8 mouse cellular contexts compared by ENCODE assay signal in genomic region chr12:8348733-8349513, GRCm38 (mm10). TPM values are rescaled to one million over a fixed set of nuclear protein-coding genes. Genes with fewer than 3 reads are reported as not detected.
DNase-seq lines count a peak whose midpoint lies in the region; ATAC-seq and TF ChIP-seq lines count a peak whose summit lies in the region.
"Had no signal": no experiment of that assay in that cellular context is flagged by ENCODE, and none has a peak within 500 bp of the region (broad histone marks: within the 10 kb centered on the region; RNA-seq: fewer than 3 reads in every experiment).

No protein-coding gene starts in this region.

- WGBS in intestine, embryonic 14.5 days, result 54% methylated on average over 9 of the region's 9 CpGs
- WGBS in intestine, embryonic 15.5 days, result 54% methylated on average over 9 of the region's 9 CpGs
- 61% methylated on average over 9 of the region's 9 CpGs for WGBS in embryonic facial prominence, embryonic 14.5 days

- no peak for ATAC-seq in intestine, embryonic 14.5 days (replicated peaks; ENCODE audit: low FRiP score, low TSS enrichment, low read depth)
- ATAC-seq in intestine, embryonic 15.5 days, result no peak
- ATAC-seq in embryonic facial prominence, embryonic 14.5 days (ENCODE audit: low read depth), result no peak
- ATAC-seq: forebrain, embryonic 13.5 days had no signal

- peak overlapping the region; percentile 17; the same call in 1 of the 2 replicates for H3K27ac ChIP-seq in intestine, embryonic 14.5 days (ENCODE audit: low read depth)
- H3K27ac ChIP-seq in intestine, embryonic 15.5 days, result no peak overlapping the region
- H3K27ac ChIP-seq in bone marrow macrophage, adult 2 months (ENCODE audit: insufficient read depth, low read depth, low read length), result peak overlapping the region; percentile 84; the same call in 1 of the 2 replicates
- H3K27ac ChIP-seq in embryonic facial prominence, embryonic 14.5 days (replicated peaks; ENCODE audit: low read depth, low read length), result peak overlapping the region; percentile 72
- H3K27ac ChIP-seq: forebrain, embryonic 13.5 days had no signal

- no peak overlapping the region for H3K4me3 ChIP-seq in intestine, embryonic 14.5 days (ENCODE audit: low read depth, low read length)
- H3K4me3 ChIP-seq in intestine, embryonic 15.5 days (replicated peaks), result no peak overlapping the region
- no peak overlapping the region for H3K4me3 ChIP-seq in bone marrow macrophage, adult 2 months (ENCODE audit: insufficient read depth, low read length)
- H3K4me3 ChIP-seq in embryonic facial prominence, embryonic 14.5 days (ENCODE audit: low read depth, low read length), result no peak overlapping the region
- H3K4me3 ChIP-seq: forebrain, embryonic 13.5 days had no signal

- DNase-seq in intestine, embryonic 14.5 days (ENCODE audit: low spot score), result no peak
- no peak for DNase-seq in embryonic facial prominence, embryonic 14.5 days (ENCODE audit: low spot score)
- DNase-seq in lung, postnatal 10 days, result peak; percentile 85
- DNase-seq in urinary bladder, postnatal 14 days (ENCODE audit: low spot score), result no peak
- DNase-seq in frontal cortex, adult 2 months (ENCODE audit: extremely low spot score in 1 of 2, low spot score in 1 of 2), result no peak

- no peaks in the 10 kb centered on the region for H3K27me3 ChIP-seq in intestine, embryonic 14.5 days (replicated peaks; ENCODE audit: control insufficient read depth, insufficient read depth, low read length)
- no peaks in the 10 kb centered on the region for H3K27me3 ChIP-seq in intestine, embryonic 15.5 days (replicated peaks)
- no peaks in the 10 kb centered on the region for H3K27me3 ChIP-seq in embryonic facial prominence, embryonic 14.5 days (replicated peaks; ENCODE audit: control insufficient read depth, insufficient read depth, low read length)
- H3K27me3 ChIP-seq: forebrain, embryonic 13.5 days had no signal

- H3K9me3 ChIP-seq in intestine, embryonic 14.5 days (ENCODE audit: control insufficient read depth, low read length), result no peaks in the 10 kb centered on the region
- H3K9me3 ChIP-seq in intestine, embryonic 15.5 days, result no peaks in the 10 kb centered on the region
- H3K9me3 ChIP-seq in embryonic facial prominence, embryonic 14.5 days (ENCODE audit: control insufficient read depth, low read length), result no peaks in the 10 kb centered on the region
- H3K9me3 ChIP-seq: forebrain, embryonic 13.5 days had no signal

- no peak for TF ChIP-seq POLR2A in bone marrow macrophage, adult 2 months (IDR thresholded peaks at IDR 0.05; ENCODE audit: borderline replicate concordance, low read depth, low read length)

- no peak for TF ChIP-seq CTCF in bone marrow macrophage, adult 2 months (IDR thresholded peaks at IDR 0.05; ENCODE audit: low read depth, low read length)

- H3K4me1 ChIP-seq in intestine, embryonic 14.5 days (replicated peaks; ENCODE audit: control insufficient read depth, insufficient read depth, low read length), result peaks cover 15% of the 10 kb centered on the region
- peaks cover 15% of the 10 kb centered on the region; the same call in 1 of the 2 replicates for H3K4me1 ChIP-seq in intestine, embryonic 15.5 days (replicated peaks)
- peaks cover 52% of the 10 kb centered on the region for H3K4me1 ChIP-seq in bone marrow macrophage, adult 2 months (ENCODE audit: control insufficient read depth, insufficient read depth, low read length)
- peaks cover 11% of the 10 kb centered on the region; the same call in 1 of the 2 replicates for H3K4me1 ChIP-seq in embryonic facial prominence, embryonic 14.5 days (ENCODE audit: control insufficient read depth, insufficient read depth, low read length)

- H3K4me2 ChIP-seq in intestine, embryonic 14.5 days (ENCODE audit: low read length), result no peak overlapping the region
- H3K4me2 ChIP-seq in intestine, embryonic 15.5 days (replicated peaks), result no peak overlapping the region
- H3K4me2 ChIP-seq in embryonic facial prominence, embryonic 14.5 days (ENCODE audit: low read depth, low read length), result no peak overlapping the region
- H3K4me2 ChIP-seq: forebrain, embryonic 13.5 days had no signal

- no peaks in the 10 kb centered on the region for H3K36me3 ChIP-seq in intestine, embryonic 14.5 days (ENCODE audit: control insufficient read depth, insufficient read depth, low read length)
- no peaks in the 10 kb centered on the region for H3K36me3 ChIP-seq in intestine, embryonic 15.5 days
- H3K36me3 ChIP-seq in embryonic facial prominence, embryonic 14.5 days (ENCODE audit: control insufficient read depth, insufficient read depth, low read length), result no peaks in the 10 kb centered on the region

- H3K9ac ChIP-seq in intestine, embryonic 14.5 days (ENCODE audit: low read length), result no peak overlapping the region
- no peak overlapping the region for H3K9ac ChIP-seq in intestine, embryonic 15.5 days
- no peak overlapping the region for H3K9ac ChIP-seq in embryonic facial prominence, embryonic 14.5 days (ENCODE audit: low read depth, low read length)
- H3K9ac ChIP-seq: forebrain, embryonic 13.5 days had no signal

RNA-seq across cellular contexts. Expression of gene Hs1bp3, which starts 35.7 kb away (rescaled TPM):
- 15.4 and 15.7 TPM in 2 replicates for polyA plus RNA-seq in intestine, embryonic 14.5 days (2014; fragmentation: Nextera tagmentation; extraction: Ambion mirVana)
- polyA plus RNA-seq in intestine, embryonic 15.5 days (2015; fragmentation: Nextera tagmentation; extraction: Ambion mirVana), result 21.4 and 23.4 TPM in 2 replicates
- polyA plus RNA-seq in bone marrow macrophage, adult 2 months (2012; ENCODE audit: insufficient read depth, insufficient read length, missing spikeins), result 29.8 and 33.4 TPM in 2 replicates
- polyA plus RNA-seq in embryonic facial prominence, embryonic 14.5 days (2014; fragmentation: Nextera tagmentation; extraction: Ambion mirVana), result 10.4 and 12.4 TPM in 2 replicates
- polyA plus RNA-seq in frontal cortex, adult 2 months (2012; rRNA removed), result 12.8 and 13.5 TPM in 2 replicates

RNA-seq across cellular contexts. Expression of gene Gdf7, which starts 47.2 kb away (rescaled TPM):
- polyA plus RNA-seq in intestine, embryonic 14.5 days (2014; fragmentation: Nextera tagmentation; extraction: Ambion mirVana), result not detected in 2 replicates
- polyA plus RNA-seq in intestine, embryonic 15.5 days (2015; fragmentation: Nextera tagmentation; extraction: Ambion mirVana), result not detected in 2 replicates
- polyA plus RNA-seq in bone marrow macrophage, adult 2 months (2012; ENCODE audit: insufficient read depth, insufficient read length, missing spikeins), result not detected in 2 replicates
- 0.24 and 0.54 TPM in 2 replicates for polyA plus RNA-seq in embryonic facial prominence, embryonic 14.5 days (2014; fragmentation: Nextera tagmentation; extraction: Ambion mirVana)
- 0.08 and 0.26 TPM in 2 replicates for polyA plus RNA-seq in frontal cortex, adult 2 months (2012; rRNA removed)
- polyA plus RNA-seq: forebrain, embryonic 13.5 days had no signal
